Mouse (Mus musculus): ENCODE measurements around the gene Klf15.

DNA sequence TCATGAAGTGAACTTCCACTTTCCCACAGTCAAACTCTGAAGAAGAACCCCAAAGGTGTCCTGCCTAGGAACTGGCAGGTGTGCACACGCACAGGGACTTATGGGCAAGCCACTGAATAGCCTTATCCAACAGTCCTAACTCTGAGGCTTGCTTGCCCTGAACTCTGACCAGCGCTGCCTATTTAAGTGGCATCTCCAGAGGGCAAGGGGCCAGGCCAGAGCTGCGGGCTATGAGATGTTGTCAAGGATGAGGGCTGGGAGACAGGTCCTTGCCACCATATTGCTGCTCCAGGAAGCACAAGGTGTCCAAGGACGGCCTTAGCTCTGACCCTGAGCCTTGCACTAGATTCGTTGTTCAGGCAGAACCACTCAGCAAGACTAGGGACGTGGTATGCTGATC, 6.7 kb downstream of the Klf15 start:
- no peak for TF ChIP-seq CTCF (IDR thresholded peaks at IDR 0.05; ENCODE audit: low read depth)
- TF ChIP-seq EP300 (IDR thresholded peaks at IDR 0.05; ENCODE audit: low read depth) = no peak

Data from liver, embryonic 14.5 days (tissue).